Mouse (Mus musculus): ENCODE data around the gene Fancd2os. TPM values are rescaled to one million over a fixed set of nuclear protein-coding genes. Genes with fewer than 3 reads are reported as not detected.
A peak's percentile ranks its signal among the peaks of the same experiment; 100 is the strongest.

The Fancd2os gene
- polyA plus RNA-seq, 1 experiment from 2014 or later, result 0.42 TPM

- Histone ChIP-seq H3K9me3 (ENCODE audit: control insufficient read depth, low read length) (no peaks in the 10 kb centered on the region), H3K27me3 (ENCODE audit: control insufficient read depth, insufficient read depth, low read length) (no peaks in the 10 kb centered on the region), H3K4me3 (ENCODE audit: low read depth, low read length) (no peak overlapping the region), H3K36me3 (ENCODE audit: control insufficient read depth, insufficient read depth, low read length) (peaks cover 22% of the 10 kb centered on the region), H3K27ac (ENCODE audit: low read depth, low read length) (no peak overlapping the region), H3K4me2 (no peak overlapping the region), H3K9ac (ENCODE audit: low read length) (no peak overlapping the region), H3K4me1 (ENCODE audit: control insufficient read depth, insufficient read depth, low read length) (no peaks in the 10 kb centered on the region)
- no peak for DNase-seq (ENCODE audit: low spot score, missing footprints)
- 95% methylated on average over 8 of the region's 8 CpGs for WGBS
- no peak for ATAC-seq (ENCODE audit: low FRiP score)
Observed at GRCm38 (mm10) chr6:113612258-113612969, 11.9 kb upstream of the Fancd2os start.

- Histone ChIP-seq H3K9ac (ENCODE audit: low read length) (no peak overlapping the region), H3K4me1 (ENCODE audit: control insufficient read depth, insufficient read depth, low read length) (peaks cover 7% of the 10 kb centered on the region; the same call in 1 of the 2 replicates), H3K4me3 (ENCODE audit: low read depth, low read length) (no peak overlapping the region), H3K36me3 (ENCODE audit: control insufficient read depth, insufficient read depth, low read length) (peaks cover 8% of the 10 kb centered on the region), H3K9me3 (ENCODE audit: control insufficient read depth, low read length) (no peaks in the 10 kb centered on the region), H3K27me3 (ENCODE audit: control insufficient read depth, insufficient read depth, low read length) (no peaks in the 10 kb centered on the region), H3K27ac (ENCODE audit: low read depth, low read length) (no peak overlapping the region), H3K4me2 (no peak overlapping the region)
- DNase-seq (ENCODE audit: low spot score, missing footprints) (no peak), ATAC-seq (ENCODE audit: low FRiP score) (no peak)
- 96% methylated on average over 7 of the region's 7 CpGs for WGBS
Observed at GRCm38 (mm10) chr6:113609293-113609692, 8.8 kb upstream of the Fancd2os start.

GRCm38 (mm10) chr6:113608871-113609270 lies 8.4 kb upstream of the Fancd2os start:
- Histone ChIP-seq H3K4me2 (no peak overlapping the region), H3K9ac (ENCODE audit: low read length) (no peak overlapping the region), H3K27ac (ENCODE audit: low read depth, low read length) (no peak overlapping the region), H3K9me3 (ENCODE audit: control insufficient read depth, low read length) (no peaks in the 10 kb centered on the region), H3K27me3 (ENCODE audit: control insufficient read depth, insufficient read depth, low read length) (no peaks in the 10 kb centered on the region), H3K4me3 (ENCODE audit: low read depth, low read length) (no peak overlapping the region), H3K36me3 (ENCODE audit: control insufficient read depth, insufficient read depth, low read length) (peaks cover 3% of the 10 kb centered on the region), H3K4me1 (ENCODE audit: control insufficient read depth, insufficient read depth, low read length) (peaks cover 7% of the 10 kb centered on the region; the same call in 1 of the 2 replicates)
- 90% methylated on average over 6 of the region's 6 CpGs for WGBS
- ATAC-seq (ENCODE audit: low FRiP score), result no peak
- DNase-seq (ENCODE audit: low spot score, missing footprints), result no peak

GRCm38 (mm10) chr6:113605224-113605545 lies 4.7 kb upstream of the Fancd2os start:
- H3K9me3 ChIP-seq (ENCODE audit: control insufficient read depth, low read length), result no peaks in the 10 kb centered on the region
- peak overlapping the region; percentile 79 for H3K4me2 ChIP-seq
- peak overlapping the region; percentile 94 for H3K4me3 ChIP-seq (ENCODE audit: low read depth, low read length)
- H3K36me3 ChIP-seq (ENCODE audit: control insufficient read depth, insufficient read depth, low read length), result no peaks in the 10 kb centered on the region
- ATAC-seq (ENCODE audit: low FRiP score) (no peak), DNase-seq (ENCODE audit: low spot score, missing footprints) (no peak)
- 6% methylated on average over 10 of the region's 10 CpGs for WGBS
- peak overlapping the region; percentile 92 for H3K9ac ChIP-seq (ENCODE audit: low read length)
- H3K4me1 ChIP-seq (ENCODE audit: control insufficient read depth, insufficient read depth, low read length), result peaks cover 12% of the 10 kb centered on the region; the same call in 1 of the 2 replicates
- H3K27ac ChIP-seq (ENCODE audit: low read depth, low read length), result no peak overlapping the region; the same call in 1 of the 2 replicates
- H3K27me3 ChIP-seq (ENCODE audit: control insufficient read depth, insufficient read depth, low read length), result no peaks in the 10 kb centered on the region

- peak within 1 kb of the TSS; percentile 92 for H3K9ac ChIP-seq (ENCODE audit: low read length)
- peaks cover 13% of the 10 kb centered on the region; the same call in 1 of the 2 replicates for H3K4me1 ChIP-seq (ENCODE audit: control insufficient read depth, insufficient read depth, low read length)
- H3K27ac ChIP-seq (ENCODE audit: low read depth, low read length), result no peak within 1 kb of the TSS; the same call in 1 of the 2 replicates
- ATAC-seq (ENCODE audit: low FRiP score), result peak; percentile 94
- WGBS, result under 1% methylated on average over 62 of the region's 65 CpGs
- peak; percentile 99 for DNase-seq (ENCODE audit: low spot score, missing footprints)
- H3K4me2 ChIP-seq, result peak within 1 kb of the TSS; percentile 79
- H3K9me3 ChIP-seq (ENCODE audit: control insufficient read depth, low read length), result no peaks in the 10 kb centered on the region
- H3K27me3 ChIP-seq (ENCODE audit: control insufficient read depth, insufficient read depth, low read length), result no peaks in the 10 kb centered on the region
- H3K4me3 ChIP-seq (ENCODE audit: low read depth, low read length), result peak within 1 kb of the TSS; percentile 94
- H3K36me3 ChIP-seq (ENCODE audit: control insufficient read depth, insufficient read depth, low read length), result no peaks in the 10 kb centered on the region
Observed at GRCm38 (mm10) chr6:113604432-113605223, 4.1 kb upstream of the Fancd2os start, which contains the start of gene Brk1. Gene Brk1 (plus strand): TSS chr6:113604772.

- ATAC-seq (ENCODE audit: low FRiP score) (no peak), DNase-seq (ENCODE audit: low spot score, missing footprints) (no peak)
- Histone ChIP-seq H3K9me3 (ENCODE audit: control insufficient read depth, low read length) (no peaks in the 10 kb centered on the region), H3K4me1 (ENCODE audit: control insufficient read depth, insufficient read depth, low read length) (peaks cover 13% of the 10 kb centered on the region; the same call in 1 of the 2 replicates), H3K4me3 (ENCODE audit: low read depth, low read length) (peak overlapping the region; percentile 94), H3K36me3 (ENCODE audit: control insufficient read depth, insufficient read depth, low read length) (no peaks in the 10 kb centered on the region), H3K4me2 (peak overlapping the region; percentile 79), H3K27me3 (ENCODE audit: control insufficient read depth, insufficient read depth, low read length) (no peaks in the 10 kb centered on the region), H3K9ac (ENCODE audit: low read length) (peak overlapping the region; percentile 92), H3K27ac (ENCODE audit: low read depth, low read length) (no peak overlapping the region)
- whole genome bisulfite sequencing, result 51% methylated on average over 12 of the region's 12 CpGs
Observed at GRCm38 (mm10) chr6:113603993-113604392, 3.5 kb upstream of the Fancd2os start.

GRCm38 (mm10) chr6:113602821-113603220 lies 2.3 kb upstream of the Fancd2os start:
- Histone ChIP-seq H3K4me1 (ENCODE audit: control insufficient read depth, insufficient read depth, low read length) (peaks cover 13% of the 10 kb centered on the region; the same call in 1 of the 2 replicates), H3K4me3 (ENCODE audit: low read depth, low read length) (no peak overlapping the region), H3K9me3 (ENCODE audit: control insufficient read depth, low read length) (no peaks in the 10 kb centered on the region), H3K27ac (ENCODE audit: low read depth, low read length) (no peak overlapping the region), H3K27me3 (ENCODE audit: control insufficient read depth, insufficient read depth, low read length) (no peaks in the 10 kb centered on the region), H3K36me3 (ENCODE audit: control insufficient read depth, insufficient read depth, low read length) (no peaks in the 10 kb centered on the region), H3K4me2 (no peak overlapping the region), H3K9ac (ENCODE audit: low read length) (no peak overlapping the region)
- DNase-seq (ENCODE audit: low spot score, missing footprints) (peak; percentile 72), ATAC-seq (ENCODE audit: low FRiP score) (no peak)
- WGBS, result 94% methylated on average over 6 of the region's 6 CpGs

GRCm38 (mm10) chr6:113599833-113600232 lies 682 bp downstream of the Fancd2os start:
- whole genome bisulfite sequencing, result 76% methylated on average over 5 of the region's 5 CpGs
- H3K36me3 ChIP-seq (ENCODE audit: control insufficient read depth, insufficient read depth, low read length), result no peaks in the 10 kb centered on the region
- no peaks in the 10 kb centered on the region for H3K27me3 ChIP-seq (ENCODE audit: control insufficient read depth, insufficient read depth, low read length)
- H3K4me3 ChIP-seq (ENCODE audit: low read depth, low read length), result no peak overlapping the region
- H3K4me2 ChIP-seq, result no peak overlapping the region
- peaks cover 6% of the 10 kb centered on the region; the same call in 1 of the 2 replicates for H3K4me1 ChIP-seq (ENCODE audit: control insufficient read depth, insufficient read depth, low read length)
- H3K27ac ChIP-seq (ENCODE audit: low read depth, low read length), result no peak overlapping the region
- no peak overlapping the region for H3K9ac ChIP-seq (ENCODE audit: low read length)
- ATAC-seq (ENCODE audit: low FRiP score) (no peak), DNase-seq (ENCODE audit: low spot score, missing footprints) (no peak)
- H3K9me3 ChIP-seq (ENCODE audit: control insufficient read depth, low read length), result no peaks in the 10 kb centered on the region

GRCm38 (mm10) chr6:113597945-113598344 lies 2.6 kb downstream of the Fancd2os start:
- H3K4me3 ChIP-seq (ENCODE audit: low read depth, low read length), result no peak overlapping the region
- H3K9ac ChIP-seq (ENCODE audit: low read length), result no peak overlapping the region
- no peak overlapping the region for H3K4me2 ChIP-seq
- no peaks in the 10 kb centered on the region for H3K27me3 ChIP-seq (ENCODE audit: control insufficient read depth, insufficient read depth, low read length)
- no peaks in the 10 kb centered on the region for H3K9me3 ChIP-seq (ENCODE audit: control insufficient read depth, low read length)
- DNase-seq (ENCODE audit: low spot score, missing footprints) (peak; percentile 64), ATAC-seq (ENCODE audit: low FRiP score) (no peak)
- 88% methylated on average over 4 of the region's 4 CpGs for WGBS
- no peak overlapping the region for H3K27ac ChIP-seq (ENCODE audit: low read depth, low read length)
- no peaks in the 10 kb centered on the region for H3K36me3 ChIP-seq (ENCODE audit: control insufficient read depth, insufficient read depth, low read length)
- H3K4me1 ChIP-seq (ENCODE audit: control insufficient read depth, insufficient read depth, low read length), result peaks cover 6% of the 10 kb centered on the region; the same call in 1 of the 2 replicates
